Mouse (Mus musculus): ENCODE measurements around the gene Igfbpl1. TPM values are rescaled to one million over a fixed set of nuclear protein-coding genes. Genes with fewer than 3 reads are reported as not detected.
A peak's percentile ranks its signal among the peaks of the same experiment; 100 is the strongest.

Igfbpl1 gene
- polyA plus RNA-seq, 1 experiment from 2014 or later, result 1.3 TPM

DNA sequence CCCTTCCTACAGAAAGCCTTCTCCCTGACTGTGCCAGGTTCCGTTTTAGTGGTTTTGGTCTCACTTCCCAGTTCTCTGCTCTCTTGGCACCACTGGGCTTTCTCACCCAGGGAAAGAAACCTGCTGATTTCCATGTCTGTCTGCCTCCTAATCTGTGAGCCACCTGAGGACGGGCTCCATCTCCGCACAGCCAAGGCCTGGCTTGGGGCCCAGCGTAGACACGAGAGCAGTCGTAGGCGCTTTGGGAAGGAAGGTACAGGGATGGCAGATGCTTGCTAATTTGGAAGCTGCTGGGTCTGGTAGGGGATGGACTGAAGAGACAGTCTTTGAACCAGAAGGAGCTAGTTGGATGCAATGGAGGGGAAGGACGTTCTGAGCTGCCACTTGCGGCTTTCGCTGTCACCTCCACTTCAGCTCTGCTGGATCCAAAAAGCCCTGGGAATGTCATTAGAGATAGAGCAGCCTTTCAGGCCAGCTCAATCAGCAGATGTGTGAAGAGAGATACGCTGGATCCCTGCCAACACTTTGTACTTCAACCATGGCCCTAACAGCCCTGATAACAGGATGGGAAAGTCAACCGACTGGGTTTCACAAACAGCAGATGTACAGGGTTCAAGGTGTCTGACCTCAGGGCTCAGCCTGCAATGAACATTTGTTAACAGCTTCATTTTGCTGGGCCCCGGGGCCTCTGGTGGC lies 37.3 kb downstream of the Igfbpl1 start:
- DNase-seq (ENCODE audit: low spot score), result no peak
- Histone ChIP-seq H3K4me1 (replicated peaks; ENCODE audit: control insufficient read depth, insufficient read depth, low read length) (peaks cover 21% of the 10 kb centered on the region), H3K4me2 (ENCODE audit: low read length) (no peak overlapping the region), H3K27me3 (replicated peaks; ENCODE audit: control insufficient read depth, insufficient read depth, low read length) (no peaks in the 10 kb centered on the region), H3K9ac (ENCODE audit: low read length) (no peak overlapping the region), H3K9me3 (ENCODE audit: control insufficient read depth, low read length) (no peaks in the 10 kb centered on the region), H3K27ac (ENCODE audit: low read depth) (peak overlapping the region; percentile 22; the same call in 1 of the 2 replicates), H3K4me3 (ENCODE audit: low read depth, low read length) (no peak overlapping the region), H3K36me3 (ENCODE audit: control insufficient read depth, insufficient read depth, low read length) (no peaks in the 10 kb centered on the region)
- 60% methylated on average over 13 of the region's 13 CpGs for WGBS
- ATAC-seq (replicated peaks; ENCODE audit: low FRiP score, low TSS enrichment, low read depth), result peak; percentile 61

DNA sequence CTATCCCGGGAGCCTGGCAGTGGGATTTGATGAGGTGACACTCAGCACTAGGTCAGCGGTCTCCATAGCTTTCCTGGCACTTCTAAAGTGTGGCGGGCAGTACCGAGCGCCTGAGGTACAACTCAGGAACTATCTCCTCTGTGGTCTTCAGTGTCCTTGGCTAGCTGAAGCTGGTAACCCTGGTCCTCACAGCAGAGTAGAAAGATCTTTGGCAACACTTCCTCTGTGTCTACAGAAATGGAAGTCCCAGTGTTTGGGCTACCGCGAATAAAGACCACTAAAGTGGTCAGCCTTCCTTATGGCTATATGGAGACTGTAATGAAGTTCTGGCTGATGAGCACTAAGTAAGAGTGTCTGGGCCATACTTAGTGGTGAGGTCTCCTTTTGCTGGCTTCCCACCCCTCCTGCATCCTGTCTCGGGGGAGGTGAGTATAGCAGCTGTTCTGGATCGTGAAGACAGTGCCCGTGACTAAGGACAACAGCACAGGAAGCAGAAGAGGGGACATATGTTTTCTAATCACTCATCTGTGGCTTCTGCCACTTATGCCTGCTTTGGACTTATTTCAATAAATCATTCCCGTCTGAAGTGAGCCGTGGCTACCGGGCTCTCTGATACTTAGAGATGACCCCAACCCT lies 38.2 kb downstream of the Igfbpl1 start:
- Histone ChIP-seq H3K4me2 (ENCODE audit: low read length) (no peak overlapping the region), H3K9me3 (ENCODE audit: control insufficient read depth, low read length) (no peaks in the 10 kb centered on the region), H3K9ac (ENCODE audit: low read length) (no peak overlapping the region), H3K36me3 (ENCODE audit: control insufficient read depth, insufficient read depth, low read length) (no peaks in the 10 kb centered on the region), H3K27ac (ENCODE audit: low read depth) (no peak overlapping the region), H3K27me3 (replicated peaks; ENCODE audit: control insufficient read depth, insufficient read depth, low read length) (no peaks in the 10 kb centered on the region), H3K4me1 (replicated peaks; ENCODE audit: control insufficient read depth, insufficient read depth, low read length) (peaks cover 16% of the 10 kb centered on the region), H3K4me3 (ENCODE audit: low read depth, low read length) (no peak overlapping the region)
- ATAC-seq (replicated peaks; ENCODE audit: low FRiP score, low TSS enrichment, low read depth), result no peak
- no peak for DNase-seq (ENCODE audit: low spot score)
- 74% methylated on average over 13 of the region's 13 CpGs for WGBS

DNA sequence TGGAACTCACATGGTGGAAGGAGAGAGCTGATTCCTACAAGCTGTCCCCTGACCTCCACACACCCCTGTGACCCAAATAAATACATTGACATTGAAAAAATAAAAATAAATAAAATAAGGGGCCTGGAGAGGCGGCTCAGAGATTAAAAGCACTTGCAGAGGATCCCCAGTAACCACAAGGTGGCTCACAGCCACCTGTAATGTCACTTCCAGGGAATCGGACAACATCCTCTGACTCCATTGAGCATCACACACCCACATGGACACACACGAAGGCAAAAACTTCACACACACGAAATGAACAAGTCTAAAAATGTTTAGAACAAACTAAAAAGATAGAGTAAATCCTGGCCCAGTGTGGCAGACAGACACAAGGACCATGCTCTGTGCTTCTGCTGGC lies 40.0 kb downstream of the Igfbpl1 start:
- H3K4me3 ChIP-seq (ENCODE audit: low read depth, low read length), result no peak overlapping the region
- 57% methylated on average over 4 of the region's 4 CpGs for WGBS
- H3K27ac ChIP-seq (ENCODE audit: low read depth), result no peak overlapping the region

DNA sequence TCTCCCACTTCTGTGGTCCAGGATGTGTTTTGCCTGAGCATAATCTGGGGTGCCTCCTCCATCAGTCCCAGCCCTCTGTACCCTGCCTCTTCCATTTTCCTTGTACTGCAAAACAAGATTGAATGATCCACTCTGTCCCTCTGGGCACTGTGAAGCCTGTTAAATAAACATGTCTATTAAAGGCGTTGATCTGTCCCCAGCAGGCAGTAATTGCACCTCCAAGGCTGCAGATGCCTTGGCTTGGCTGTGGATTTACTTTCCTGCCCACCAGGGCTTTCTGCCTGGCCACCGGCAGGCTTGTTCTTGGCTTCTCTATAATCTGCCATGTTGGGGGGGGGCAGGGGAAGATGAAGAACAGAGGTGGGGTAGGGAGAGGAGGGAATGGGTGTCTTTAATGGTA lies 40.8 kb downstream of the Igfbpl1 start:
- no peak for ATAC-seq (replicated peaks; ENCODE audit: low FRiP score, low TSS enrichment, low read depth)
- Histone ChIP-seq H3K9me3 (ENCODE audit: control insufficient read depth, low read length) (no peaks in the 10 kb centered on the region), H3K27me3 (replicated peaks; ENCODE audit: control insufficient read depth, insufficient read depth, low read length) (no peaks in the 10 kb centered on the region), H3K4me1 (replicated peaks; ENCODE audit: control insufficient read depth, insufficient read depth, low read length) (peaks cover 16% of the 10 kb centered on the region), H3K4me2 (ENCODE audit: low read length) (no peak overlapping the region), H3K27ac (ENCODE audit: low read depth) (no peak overlapping the region), H3K9ac (ENCODE audit: low read length) (no peak overlapping the region), H3K36me3 (ENCODE audit: control insufficient read depth, insufficient read depth, low read length) (no peaks in the 10 kb centered on the region), H3K4me3 (ENCODE audit: low read depth, low read length) (no peak overlapping the region)
- WGBS, result 30% methylated on average over 2 of the region's 2 CpGs
- no peak for DNase-seq (ENCODE audit: low spot score)

More for the DNA sequence above, 40.0 kb downstream of the Igfbpl1 start:
- H3K4me1 ChIP-seq (replicated peaks; ENCODE audit: control insufficient read depth, insufficient read depth, low read length), result peaks cover 16% of the 10 kb centered on the region
- H3K27me3 ChIP-seq (replicated peaks; ENCODE audit: control insufficient read depth, insufficient read depth, low read length), result no peaks in the 10 kb centered on the region
- H3K9me3 ChIP-seq (ENCODE audit: control insufficient read depth, low read length), result no peaks in the 10 kb centered on the region
- H3K36me3 ChIP-seq (ENCODE audit: control insufficient read depth, insufficient read depth, low read length), result no peaks in the 10 kb centered on the region
- H3K4me2 ChIP-seq (ENCODE audit: low read length), result no peak overlapping the region
- H3K9ac ChIP-seq (ENCODE audit: low read length), result no peak overlapping the region
- ATAC-seq (replicated peaks; ENCODE audit: low FRiP score, low TSS enrichment, low read depth) (no peak), DNase-seq (ENCODE audit: low spot score) (no peak)

DNA sequence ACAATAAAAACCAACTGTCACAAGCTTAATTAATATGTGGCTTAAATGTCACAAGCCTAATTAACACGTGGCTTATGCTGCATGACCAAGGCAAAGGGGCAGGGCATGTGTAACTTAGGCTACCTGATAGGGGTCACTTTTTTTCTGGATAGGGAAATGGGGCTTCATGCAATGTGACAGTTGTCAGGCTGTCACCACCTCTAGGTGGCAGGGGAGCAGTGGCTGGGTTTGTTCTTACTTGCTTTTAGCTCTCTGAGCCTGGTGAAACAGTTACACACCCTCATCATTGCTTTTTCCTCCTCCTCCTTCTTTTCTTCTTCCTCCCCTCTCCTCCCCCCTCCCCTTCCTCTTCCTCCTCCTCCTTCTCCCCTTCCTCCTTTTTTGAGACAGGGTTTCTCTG lies 43.1 kb downstream of the Igfbpl1 start:
- Histone ChIP-seq H3K4me2 (ENCODE audit: low read length) (no peak overlapping the region), H3K9me3 (ENCODE audit: control insufficient read depth, low read length) (no peaks in the 10 kb centered on the region), H3K27me3 (replicated peaks; ENCODE audit: control insufficient read depth, insufficient read depth, low read length) (no peaks in the 10 kb centered on the region), H3K4me3 (ENCODE audit: low read depth, low read length) (no peak overlapping the region), H3K27ac (ENCODE audit: low read depth) (no peak overlapping the region), H3K4me1 (replicated peaks; ENCODE audit: control insufficient read depth, insufficient read depth, low read length) (peaks cover 9% of the 10 kb centered on the region), H3K36me3 (ENCODE audit: control insufficient read depth, insufficient read depth, low read length) (no peaks in the 10 kb centered on the region), H3K9ac (ENCODE audit: low read length) (no peak overlapping the region)
- no peak for ATAC-seq (replicated peaks; ENCODE audit: low FRiP score, low TSS enrichment, low read depth)
- WGBS, result 73% methylated on average over 1 of the region's 1 CpGs
- no peak for DNase-seq (ENCODE audit: low spot score)

DNA sequence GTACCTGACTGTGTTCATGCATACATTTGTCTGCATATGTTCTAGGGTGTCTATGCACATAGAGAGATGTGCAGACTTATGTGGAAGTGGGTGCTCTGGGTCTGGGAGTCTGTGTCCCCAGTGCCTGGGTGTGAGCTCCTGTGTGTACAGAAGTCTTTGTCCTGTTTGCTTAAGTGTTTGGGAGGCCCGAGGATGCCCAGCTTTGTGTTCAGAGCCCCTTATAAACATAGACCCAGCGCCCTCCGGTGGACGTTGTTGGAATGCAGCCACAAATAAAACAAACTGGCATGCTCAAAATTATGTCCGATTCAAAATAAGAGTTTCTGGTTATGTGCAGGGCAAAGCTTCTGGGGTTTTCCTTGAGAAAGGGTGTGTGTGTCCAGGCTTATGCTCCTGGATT lies 55.1 kb downstream of the Igfbpl1 start:
- ATAC-seq (replicated peaks; ENCODE audit: low FRiP score, low TSS enrichment, low read depth), result no peak
- no peaks in the 10 kb centered on the region for H3K36me3 ChIP-seq (ENCODE audit: control insufficient read depth, insufficient read depth, low read length)
- 0 out of 2 replicates have a peak, but pooled peaks cover 3% of the 10 kb centered on the region for H3K27me3 ChIP-seq (replicated peaks; ENCODE audit: control insufficient read depth, insufficient read depth, low read length)
- no peaks in the 10 kb centered on the region for H3K9me3 ChIP-seq (ENCODE audit: control insufficient read depth, low read length)
- H3K4me2 ChIP-seq (ENCODE audit: low read length), result no peak overlapping the region
- H3K27ac ChIP-seq (ENCODE audit: low read depth), result no peak overlapping the region
- DNase-seq (ENCODE audit: low spot score), result peak; percentile 87
- no peak overlapping the region for H3K4me3 ChIP-seq (ENCODE audit: low read depth, low read length)
- 5% methylated on average over 5 of the region's 5 CpGs for WGBS
- H3K9ac ChIP-seq (ENCODE audit: low read length), result no peak overlapping the region
- H3K4me1 ChIP-seq (replicated peaks; ENCODE audit: control insufficient read depth, insufficient read depth, low read length), result peaks cover 25% of the 10 kb centered on the region

DNA sequence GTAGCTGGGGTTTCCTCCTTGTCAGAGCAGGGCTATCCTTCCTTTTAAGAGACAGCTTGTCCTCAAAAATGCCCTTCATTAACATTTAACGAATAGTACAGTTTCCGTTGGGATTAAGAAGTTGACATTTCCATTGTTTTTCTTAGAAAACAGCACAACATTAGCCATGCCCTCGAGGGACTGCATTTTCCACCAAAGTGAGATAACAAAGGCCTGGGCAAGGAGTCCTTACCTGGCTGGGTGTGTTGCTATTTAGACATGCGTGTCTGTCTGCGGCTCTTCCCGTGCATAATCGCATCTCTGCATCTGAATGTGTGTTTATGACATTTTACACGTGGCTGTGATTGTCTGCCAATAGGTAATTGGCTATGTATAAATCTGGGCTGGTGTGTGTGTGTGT lies 55.5 kb downstream of the Igfbpl1 start:
- DNase-seq (ENCODE audit: low spot score) (no peak), ATAC-seq (replicated peaks; ENCODE audit: low FRiP score, low TSS enrichment, low read depth) (no peak)
- H3K9ac ChIP-seq (ENCODE audit: low read length), result no peak overlapping the region
- no peaks in the 10 kb centered on the region for H3K9me3 ChIP-seq (ENCODE audit: control insufficient read depth, low read length)
- H3K4me1 ChIP-seq (replicated peaks; ENCODE audit: control insufficient read depth, insufficient read depth, low read length), result peaks cover 25% of the 10 kb centered on the region
- H3K36me3 ChIP-seq (ENCODE audit: control insufficient read depth, insufficient read depth, low read length), result no peaks in the 10 kb centered on the region
- WGBS, result 34% methylated on average over 8 of the region's 8 CpGs
- H3K27me3 ChIP-seq (replicated peaks; ENCODE audit: control insufficient read depth, insufficient read depth, low read length), result 0 out of 2 replicates have a peak, but pooled peaks cover 3% of the 10 kb centered on the region
- no peak overlapping the region for H3K4me3 ChIP-seq (ENCODE audit: low read depth, low read length)
- H3K4me2 ChIP-seq (ENCODE audit: low read length), result no peak overlapping the region
- H3K27ac ChIP-seq (ENCODE audit: low read depth), result no peak overlapping the region

DNA sequence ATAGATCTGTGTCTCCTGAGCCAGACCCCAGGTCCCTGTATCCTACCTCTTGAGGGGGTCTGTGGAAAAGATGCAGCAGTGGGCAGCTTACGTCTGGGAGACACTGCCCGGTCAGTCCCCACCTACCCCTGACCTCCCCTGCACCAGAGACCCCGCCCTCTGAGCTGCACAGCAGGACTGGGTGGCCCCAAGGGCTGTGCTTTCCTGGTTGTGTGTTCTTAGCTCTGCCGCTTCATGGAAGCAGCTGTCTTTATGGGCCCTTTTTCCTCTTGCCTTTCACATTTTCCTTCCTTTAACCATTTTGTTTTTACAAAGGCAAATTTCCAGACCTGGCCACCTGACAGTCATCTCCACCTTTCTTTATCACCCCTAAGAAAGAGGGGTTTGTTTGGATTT lies 56.1 kb downstream of the Igfbpl1 start:
- Histone ChIP-seq H3K4me2 (ENCODE audit: low read length) (no peak overlapping the region), H3K4me3 (ENCODE audit: low read depth, low read length) (no peak overlapping the region), H3K27ac (ENCODE audit: low read depth) (no peak overlapping the region), H3K4me1 (replicated peaks; ENCODE audit: control insufficient read depth, insufficient read depth, low read length) (peaks cover 26% of the 10 kb centered on the region), H3K9ac (ENCODE audit: low read length) (no peak overlapping the region), H3K36me3 (ENCODE audit: control insufficient read depth, insufficient read depth, low read length) (no peaks in the 10 kb centered on the region), H3K9me3 (ENCODE audit: control insufficient read depth, low read length) (no peaks in the 10 kb centered on the region), H3K27me3 (replicated peaks; ENCODE audit: control insufficient read depth, insufficient read depth, low read length) (0 out of 2 replicates have a peak, but pooled peaks cover under 1% of the 10 kb centered on the region)
- WGBS, result 31% methylated on average over 4 of the region's 4 CpGs
- ATAC-seq (replicated peaks; ENCODE audit: low FRiP score, low TSS enrichment, low read depth) (no peak), DNase-seq (ENCODE audit: low spot score) (no peak)

Measured in intestine, embryonic 14.5 days (tissue).